Mouse (Mus musculus) thymus, adult 2 months (tissue): Measurements from ENCODE around the gene Ang. TPM values are rescaled to one million over a fixed set of nuclear protein-coding genes. Genes with fewer than 3 reads are reported as not detected.

Experiments
- DNase-seq: peaks from one replicate; pipeline ENCODE4 v3.0.0; 2021
- H3K27ac ChIP-seq: fragments of 200-500 bp; 2 replicates; pipeline ENCODE4 v1.5.1; 2012; ENCODE audit warnings: low read length, control low read depth; ENCODE audit not compliant: control insufficient read depth, insufficient read depth
- H3K27me3 ChIP-seq: fragments of 200-500 bp; 2 replicates; pipeline ENCODE4 v1.6.1; 2012; ENCODE audit warnings: mild to moderate bottlenecking, low read length, moderate library complexity, mixed read lengths; ENCODE audit not compliant: control insufficient read depth, insufficient read depth
- H3K36me3 ChIP-seq: fragments of 200-500 bp; 2 replicates; pipeline ENCODE4 v1.6.1; 2012; ENCODE audit warnings: mild to moderate bottlenecking, low read length, moderate library complexity; ENCODE audit not compliant: control insufficient read depth, insufficient read depth
- H3K4me1 ChIP-seq: fragments of 200-500 bp; replicated peaks from 2 replicates; pipeline ENCODE4 v1.6.1; 2012; ENCODE audit warnings: low read length; ENCODE audit not compliant: control insufficient read depth, insufficient read depth
- H3K4me3 ChIP-seq: fragments of 200-500 bp; 2 replicates; pipeline ENCODE4 v1.5.1; 2012; ENCODE audit warnings: mild to moderate bottlenecking, low read length, control low read depth, moderate library complexity; ENCODE audit not compliant: control insufficient read depth, insufficient read depth
- CTCF ChIP-seq: fragments of 200-500 bp; IDR thresholded peaks from 2 replicates; pipeline ENCODE4 v1.5.1; 2012; ENCODE audit warnings: mild to moderate bottlenecking, control low read depth, low read length, moderate library complexity, borderline replicate concordance; ENCODE audit not compliant: control insufficient read depth, poor library complexity, insufficient read depth; ENCODE audit errors: extremely low read depth
- POLR2A ChIP-seq: fragments of 200-500 bp; IDR thresholded peaks from 2 replicates; pipeline ENCODE4 v1.6.1; 2012; ENCODE audit warnings: mild to moderate bottlenecking, low read length, control low read depth, moderate library complexity; ENCODE audit not compliant: control insufficient read depth, poor library complexity, insufficient read depth; ENCODE audit errors: extremely low read depth
- WGBS: fragments of 180-500 bp; shearing (Covaris S2); methylation state at CpG from one replicate; pipeline ENCODE4 v1.1.7; 2018; 5-methylcytosine and 5-hydroxymethylcytosine counted together
- polyA plus RNA-seq: library from polyadenylated mRNA; depleted of rRNA; stranded (reverse); fragments of >200 nt; gene quantifications from 2 replicates; pipeline ENCODE4 v1.2.3, GENCODE M21; 2012; rRNA removed

The Ang gene
- polyA plus RNA-seq, 1 experiment: 7.5 TPM

GRCm38 (mm10) chr14:51148006-51148405 is 57.1 kb downstream of the Ang start:
- no peak for DNase-seq
- Histone ChIP-seq H3K27ac (no peak overlapping the region), H3K4me1 (no peaks in the 10 kb centered on the region), H3K36me3 (no peaks in the 10 kb centered on the region), H3K27me3 (no peaks in the 10 kb centered on the region), H3K4me3 (no peak overlapping the region)
- TF ChIP-seq CTCF: no peak
- no peak for TF ChIP-seq POLR2A
- WGBS: 93% methylated on average over 3 of the region's 3 CpGs

- Histone ChIP-seq H3K27ac (no peak overlapping the region), H3K4me1 (no peaks in the 10 kb centered on the region), H3K36me3 (no peaks in the 10 kb centered on the region), H3K4me3 (no peak overlapping the region), H3K27me3 (no peaks in the 10 kb centered on the region)
- no peak for DNase-seq
- TF ChIP-seq CTCF: no peak
- no peak for TF ChIP-seq POLR2A
- 82% methylated on average over 5 of the region's 5 CpGs for WGBS
Measured at GRCm38 (mm10) chr14:51149164-51149563, 58.2 kb downstream of the Ang start.

GRCm38 (mm10) chr14:51150206-51150831 is 59.4 kb downstream of the Ang start:
- no peaks in the 10 kb centered on the region for H3K27me3 ChIP-seq
- 90% methylated on average over 3 of the region's 3 CpGs for WGBS
- H3K4me1 ChIP-seq: no peaks in the 10 kb centered on the region
- H3K4me3 ChIP-seq: no peak overlapping the region
- no peak overlapping the region for H3K27ac ChIP-seq
- no peak for DNase-seq
- no peak for TF ChIP-seq POLR2A
- H3K36me3 ChIP-seq: no peaks in the 10 kb centered on the region

Other genes starting within 250 kb of the Ang start
- gene Tep1, start 220.6 kb upstream of the Ang start, polyA plus RNA-seq: 29.0 and 32.2 TPM in 2 replicates
- gene Klhl33, start 193.6 kb upstream of the Ang start, polyA plus RNA-seq: 0.31 and 1.0 TPM in 2 replicates
- gene Osgep, start 166.3 kb upstream of the Ang start, polyA plus RNA-seq: 131 and 143 TPM in 2 replicates
- 44.5 and 54.1 TPM in 2 replicates for gene Apex1, start 166.2 kb upstream of the Ang start, polyA plus RNA-seq
- 90.8 and 93.2 TPM in 2 replicates for gene Pip4p1, start 160.3 kb upstream of the Ang start, polyA plus RNA-seq
- 29.1 and 33.6 TPM in 2 replicates for gene Pnp, start 160.1 kb upstream of the Ang start, polyA plus RNA-seq
- gene Gm49342, start 146.6 kb upstream of the Ang start, polyA plus RNA-seq: 20.1 and 27.8 TPM in 2 replicates
- 0.71 and 0.93 TPM in 2 replicates for gene Pnp2, start 135.2 kb upstream of the Ang start, polyA plus RNA-seq
- 0.05 and 0.13 TPM in 2 replicates for gene Rnase10, start 83.4 kb upstream of the Ang start, polyA plus RNA-seq
- gene Rnase9, start 49.3 kb upstream of the Ang start, polyA plus RNA-seq: not detected in 2 replicates
- gene Rnase11, start 41.0 kb upstream of the Ang start, polyA plus RNA-seq: not detected in 2 replicates
- gene Rnase12, start 33.5 kb upstream of the Ang start, polyA plus RNA-seq: 0.31 and 0.49 TPM in 2 replicates
- gene Olfr750, start 16.7 kb upstream of the Ang start, polyA plus RNA-seq: 0.11 TPM in 1 of 2 replicates, not detected in the other
- 33.2 and 52.1 TPM in 2 replicates for gene Rnase4, start 73 bp upstream of the Ang start, polyA plus RNA-seq
- not detected in 2 replicates for gene Eddm3b, start 23.3 kb downstream of the Ang start, polyA plus RNA-seq
- 14.2 and 19.1 TPM in 2 replicates for gene Rnase6, start 32.8 kb downstream of the Ang start, polyA plus RNA-seq
- gene Rnase1, start 55.6 kb downstream of the Ang start, polyA plus RNA-seq: 5.2 and 6.4 TPM in 2 replicates
- gene Rnase2b, start 71.1 kb downstream of the Ang start, polyA plus RNA-seq: not detected in 2 replicates
- 0.20 and 0.45 TPM in 2 replicates for gene Ang2, start 108.0 kb downstream of the Ang start, polyA plus RNA-seq
- not detected in 2 replicates for gene Ear14, start 112.2 kb downstream of the Ang start, polyA plus RNA-seq
- 1.1 and 1.8 TPM in 2 replicates for gene Rnase2a, start 165.0 kb downstream of the Ang start, polyA plus RNA-seq